Mouse (Mus musculus): Measurements from ENCODE around the gene Klc1. TPM values are rescaled to one million over a fixed set of nuclear protein-coding genes. Genes with fewer than 3 reads are reported as not detected.

Klc1 gene
- polyA plus RNA-seq, 1 experiment from 2014 or later = 117 TPM

- 89% methylated on average over 28 of the region's 28 CpGs for WGBS
- no peak for ATAC-seq (ENCODE audit: insufficient number of reproducible peaks, low FRiP score)
- Histone ChIP-seq H3K36me3 (peaks cover 91% of the 10 kb centered on the region), H3K27ac (ENCODE audit: poor library complexity, severe bottlenecking) (no peak overlapping the region), H3K4me2 (no peak overlapping the region), H3K9me3 (replicated peaks) (no peaks in the 10 kb centered on the region), H3K4me3 (no peak overlapping the region), H3K4me1 (replicated peaks) (peaks cover 1% of the 10 kb centered on the region), H3K27me3 (replicated peaks) (no peaks in the 10 kb centered on the region), H3K9ac (no peak overlapping the region)
These were observed 36.7 kb downstream of the Klc1 start for GRCm38 (mm10) chr12:111795180-111795895.

GRCm38 (mm10) chr12:111797251-111797650 lies 38.6 kb downstream of the Klc1 start:
- Histone ChIP-seq H3K36me3 (peaks cover 91% of the 10 kb centered on the region), H3K27me3 (replicated peaks) (no peaks in the 10 kb centered on the region), H3K4me3 (no peak overlapping the region), H3K9ac (no peak overlapping the region), H3K4me2 (no peak overlapping the region), H3K4me1 (replicated peaks) (peaks cover 4% of the 10 kb centered on the region), H3K9me3 (replicated peaks) (no peaks in the 10 kb centered on the region), H3K27ac (ENCODE audit: poor library complexity, severe bottlenecking) (no peak overlapping the region)
- 85% methylated on average over 8 of the region's 8 CpGs for WGBS
- no peak for ATAC-seq (ENCODE audit: insufficient number of reproducible peaks, low FRiP score)

- no peak overlapping the region for H3K4me3 ChIP-seq
- no peak for ATAC-seq (ENCODE audit: insufficient number of reproducible peaks, low FRiP score)
- H3K27me3 ChIP-seq (replicated peaks) = no peaks in the 10 kb centered on the region
- H3K4me2 ChIP-seq = no peak overlapping the region
- 91% methylated on average over 13 of the region's 13 CpGs for WGBS
- no peak overlapping the region for H3K9ac ChIP-seq
- H3K9me3 ChIP-seq (replicated peaks) = no peaks in the 10 kb centered on the region
- peaks cover 93% of the 10 kb centered on the region for H3K36me3 ChIP-seq
- H3K4me1 ChIP-seq (replicated peaks) = peaks cover 4% of the 10 kb centered on the region
- H3K27ac ChIP-seq (ENCODE audit: poor library complexity, severe bottlenecking) = no peak overlapping the region
These were observed 39.8 kb downstream of the Klc1 start for GRCm38 (mm10) chr12:111798493-111798892.

GRCm38 (mm10) chr12:111800459-111801183 lies 42.0 kb downstream of the Klc1 start:
- no peak for ATAC-seq (ENCODE audit: insufficient number of reproducible peaks, low FRiP score)
- Histone ChIP-seq H3K4me1 (replicated peaks) (peaks cover 4% of the 10 kb centered on the region), H3K27me3 (replicated peaks) (no peaks in the 10 kb centered on the region), H3K9ac (no peak overlapping the region), H3K9me3 (replicated peaks) (no peaks in the 10 kb centered on the region), H3K36me3 (peaks cover 93% of the 10 kb centered on the region), H3K4me3 (no peak overlapping the region), H3K27ac (ENCODE audit: poor library complexity, severe bottlenecking) (no peak overlapping the region), H3K4me2 (no peak overlapping the region)
- WGBS = 71% methylated on average over 10 of the region's 10 CpGs

- Histone ChIP-seq H3K9me3 (replicated peaks) (no peaks in the 10 kb centered on the region), H3K4me1 (replicated peaks) (peaks cover 4% of the 10 kb centered on the region), H3K4me2 (no peak overlapping the region), H3K27ac (ENCODE audit: poor library complexity, severe bottlenecking) (no peak overlapping the region), H3K27me3 (replicated peaks) (no peaks in the 10 kb centered on the region), H3K4me3 (no peak overlapping the region), H3K9ac (no peak overlapping the region), H3K36me3 (peaks cover 92% of the 10 kb centered on the region)
- no peak for ATAC-seq (ENCODE audit: insufficient number of reproducible peaks, low FRiP score)
- 87% methylated on average over 5 of the region's 5 CpGs for WGBS
These were observed 44.9 kb downstream of the Klc1 start for GRCm38 (mm10) chr12:111803538-111803937.

- peaks cover 59% of the 10 kb centered on the region for H3K36me3 ChIP-seq
- no peak overlapping the region for H3K4me3 ChIP-seq
- 91% methylated on average over 6 of the region's 6 CpGs for WGBS
- H3K27ac ChIP-seq (ENCODE audit: poor library complexity, severe bottlenecking) = peak overlapping the region; percentile 13; the same call in 1 of the 2 replicates
- no peaks in the 10 kb centered on the region for H3K27me3 ChIP-seq (replicated peaks)
- peaks cover 26% of the 10 kb centered on the region for H3K4me1 ChIP-seq (replicated peaks)
- no peak overlapping the region for H3K9ac ChIP-seq
- no peaks in the 10 kb centered on the region for H3K9me3 ChIP-seq (replicated peaks)
- no peak for ATAC-seq (ENCODE audit: insufficient number of reproducible peaks, low FRiP score)
- no peak overlapping the region for H3K4me2 ChIP-seq
These were observed 50.1 kb downstream of the Klc1 start for GRCm38 (mm10) chr12:111808775-111809174.

GRCm38 (mm10) chr12:111809762-111810161 lies 51.1 kb downstream of the Klc1 start:
- peak; percentile 19; the same call in 1 of the 2 replicates for ATAC-seq (ENCODE audit: insufficient number of reproducible peaks, low FRiP score)
- H3K4me1 ChIP-seq (replicated peaks) = peaks cover 27% of the 10 kb centered on the region
- no peak overlapping the region for H3K4me3 ChIP-seq
- peaks cover 49% of the 10 kb centered on the region for H3K36me3 ChIP-seq
- 8% methylated on average over 9 of the region's 9 CpGs for WGBS
- peak overlapping the region; percentile 23 for H3K4me2 ChIP-seq
- H3K27ac ChIP-seq (ENCODE audit: poor library complexity, severe bottlenecking) = peak overlapping the region; percentile 13; the same call in 1 of the 2 replicates
- H3K9me3 ChIP-seq (replicated peaks) = no peaks in the 10 kb centered on the region
- peak overlapping the region; percentile 49; the same call in 1 of the 2 replicates for H3K9ac ChIP-seq
- H3K27me3 ChIP-seq (replicated peaks) = no peaks in the 10 kb centered on the region

- no peak overlapping the region for H3K9ac ChIP-seq
- peaks cover 27% of the 10 kb centered on the region for H3K36me3 ChIP-seq
- no peak overlapping the region for H3K27ac ChIP-seq (ENCODE audit: poor library complexity, severe bottlenecking)
- no peaks in the 10 kb centered on the region for H3K9me3 ChIP-seq (replicated peaks)
- H3K4me3 ChIP-seq = no peak overlapping the region
- H3K4me2 ChIP-seq = no peak overlapping the region
- no peaks in the 10 kb centered on the region for H3K27me3 ChIP-seq (replicated peaks)
- no peak for ATAC-seq (ENCODE audit: insufficient number of reproducible peaks, low FRiP score)
- peaks cover 50% of the 10 kb centered on the region for H3K4me1 ChIP-seq (replicated peaks)
- WGBS = 89% methylated on average over 13 of the region's 13 CpGs
These were observed 53.4 kb downstream of the Klc1 start for GRCm38 (mm10) chr12:111812075-111812474.

- Histone ChIP-seq H3K36me3 (peaks cover 23% of the 10 kb centered on the region), H3K27me3 (replicated peaks) (no peaks in the 10 kb centered on the region), H3K4me2 (peak overlapping the region; percentile 93), H3K4me3 (peak overlapping the region; percentile 77), H3K9ac (peak overlapping the region; percentile 81; the same call in 1 of the 2 replicates), H3K4me1 (replicated peaks) (peaks cover 53% of the 10 kb centered on the region), H3K9me3 (replicated peaks) (no peaks in the 10 kb centered on the region), H3K27ac (ENCODE audit: poor library complexity, severe bottlenecking) (no peak overlapping the region)
- no peak for ATAC-seq (ENCODE audit: insufficient number of reproducible peaks, low FRiP score)
- WGBS = 67% methylated on average over 12 of the region's 12 CpGs
These were observed 54.0 kb downstream of the Klc1 start for GRCm38 (mm10) chr12:111812611-111813010.

GRCm38 (mm10) chr12:111813111-111813765 lies 54.6 kb downstream of the Klc1 start:
- peaks cover 17% of the 10 kb centered on the region for H3K36me3 ChIP-seq
- WGBS = 6% methylated on average over 27 of the region's 27 CpGs
- H3K4me2 ChIP-seq = peak overlapping the region; percentile 93
- H3K27ac ChIP-seq (ENCODE audit: poor library complexity, severe bottlenecking) = peak overlapping the region; percentile 15; the same call in 1 of the 2 replicates
- H3K4me1 ChIP-seq (replicated peaks) = peaks cover 56% of the 10 kb centered on the region
- H3K27me3 ChIP-seq (replicated peaks) = no peaks in the 10 kb centered on the region
- no peak for ATAC-seq (ENCODE audit: insufficient number of reproducible peaks, low FRiP score)
- H3K9ac ChIP-seq = peak overlapping the region; percentile 81
- H3K4me3 ChIP-seq = peak overlapping the region; percentile 77
- no peaks in the 10 kb centered on the region for H3K9me3 ChIP-seq (replicated peaks)

Measured in heart, embryonic 12.5 days (tissue).